Mouse (Mus musculus): ENCODE results near the gene Olfr930. TPM values are rescaled to one million over a fixed set of nuclear protein-coding genes. Genes with fewer than 3 reads are reported as not detected.

Gene Olfr930
- not detected in 2 replicates for polyA plus RNA-seq (2012; rRNA removed)

- H3K4me3 ChIP-seq (ENCODE audit: low read depth, low read length) = no peak within 1 kb of the TSS
These were observed at the start of gene Olfr930 for GRCm38 (mm10) chr9:38929509-38929908. Gene Olfr930, plus strand, starts transcription at chr9:38929809.

DNA sequence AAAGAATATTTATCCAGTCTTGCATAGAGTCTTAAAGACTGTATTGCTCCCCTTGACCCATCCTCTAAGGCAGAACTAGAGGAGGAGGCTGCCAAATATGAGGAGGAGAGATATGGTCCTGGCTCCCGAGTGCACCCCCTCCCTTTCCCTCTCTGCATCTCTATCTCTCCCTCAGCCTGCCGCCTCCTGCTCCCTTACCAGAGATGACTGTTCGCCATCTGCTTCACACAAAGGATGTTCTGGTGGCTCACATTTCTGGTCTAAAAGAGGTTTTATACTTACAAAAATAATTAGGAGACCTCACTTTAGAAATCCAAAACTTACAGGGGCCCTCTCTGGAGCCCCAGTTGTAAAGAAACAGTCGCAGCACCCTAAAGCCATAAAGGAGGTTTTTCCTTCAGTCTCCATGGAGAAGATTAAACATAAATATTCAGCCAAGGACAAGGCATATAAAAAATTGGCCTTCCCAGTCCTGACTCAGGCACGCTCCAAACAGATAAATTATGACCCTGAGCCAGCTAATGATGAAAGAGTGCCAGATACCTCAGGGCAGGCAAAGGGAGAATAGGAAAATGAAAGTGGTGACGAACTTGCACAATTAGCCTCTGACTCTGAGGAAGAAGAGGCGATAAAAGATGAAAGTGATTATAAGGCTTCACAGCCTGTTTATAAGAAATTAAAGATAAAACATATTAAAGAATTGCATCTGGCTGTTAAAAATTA, 24.0 kb downstream of the Olfr930 start:
- 35% methylated on average over 7 of the region's 7 CpGs for WGBS

More at GRCm38 (mm10) chr9:38929509-38929908, at the start of gene Olfr930:
- H3K4me1 ChIP-seq (ENCODE audit: control insufficient read depth, insufficient read depth, insufficient read length, low read length) = no peaks in the 10 kb centered on the region
- TF ChIP-seq POLR2A (IDR thresholded peaks at IDR 0.05; ENCODE audit: low read depth, low read length) (no peak), CTCF (IDR thresholded peaks at IDR 0.05; ENCODE audit: extremely low read depth, insufficient read length, insufficient replicate concordance, low read depth, low read length) (no peak)
- no peak within 1 kb of the TSS for H3K27ac ChIP-seq (ENCODE audit: insufficient read depth, low read depth, low read length)
- no peaks in the 10 kb centered on the region for H3K27me3 ChIP-seq (ENCODE audit: control insufficient read depth, insufficient read depth, low read length)
- no peaks in the 10 kb centered on the region for H3K36me3 ChIP-seq (ENCODE audit: control insufficient read depth, insufficient read depth, low read length)

DNA sequence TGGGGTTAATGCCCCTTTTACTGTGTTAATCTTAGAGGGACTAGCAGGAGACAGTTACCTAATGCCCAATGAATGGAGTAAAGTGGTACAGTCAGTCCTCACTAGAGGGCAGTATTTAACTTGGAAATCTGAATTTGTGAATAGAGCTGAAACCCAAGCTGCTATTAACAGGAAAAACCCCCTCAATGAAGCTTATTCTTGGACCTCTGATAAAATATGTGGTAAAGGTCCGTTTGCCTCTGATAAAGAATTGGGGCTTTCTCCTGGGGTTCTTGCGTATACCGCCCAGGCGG, 24.5 kb downstream of the Olfr930 start:
- Histone ChIP-seq H3K4me3 (ENCODE audit: low read depth, low read length) (no peak overlapping the region), H3K36me3 (ENCODE audit: control insufficient read depth, insufficient read depth, low read length) (no peaks in the 10 kb centered on the region), H3K4me1 (ENCODE audit: control insufficient read depth, insufficient read depth, insufficient read length, low read length) (no peaks in the 10 kb centered on the region), H3K27ac (ENCODE audit: insufficient read depth, low read depth, low read length) (no peak overlapping the region), H3K27me3 (ENCODE audit: control insufficient read depth, insufficient read depth, low read length) (no peaks in the 10 kb centered on the region)
- 71% methylated on average over 4 of the region's 4 CpGs for WGBS
- TF ChIP-seq CTCF (IDR thresholded peaks at IDR 0.05; ENCODE audit: extremely low read depth, insufficient read length, insufficient replicate concordance, low read depth, low read length) (no peak), POLR2A (IDR thresholded peaks at IDR 0.05; ENCODE audit: low read depth, low read length) (no peak)

More for the DNA sequence above, 24.0 kb downstream of the Olfr930 start:
- Histone ChIP-seq H3K27me3 (ENCODE audit: control insufficient read depth, insufficient read depth, low read length) (no peaks in the 10 kb centered on the region), H3K36me3 (ENCODE audit: control insufficient read depth, insufficient read depth, low read length) (no peaks in the 10 kb centered on the region), H3K4me1 (ENCODE audit: control insufficient read depth, insufficient read depth, insufficient read length, low read length) (no peaks in the 10 kb centered on the region), H3K4me3 (ENCODE audit: low read depth, low read length) (no peak overlapping the region), H3K27ac (ENCODE audit: insufficient read depth, low read depth, low read length) (no peak overlapping the region)
- TF ChIP-seq CTCF (IDR thresholded peaks at IDR 0.05; ENCODE audit: extremely low read depth, insufficient read length, insufficient replicate concordance, low read depth, low read length) = no peak
- TF ChIP-seq POLR2A (IDR thresholded peaks at IDR 0.05; ENCODE audit: low read depth, low read length) = no peak

GRCm38 (mm10) chr9:38972013-38972412, 42.4 kb downstream of the Olfr930 start, which contains the start of gene Olfr933:
Gene Olfr933, plus strand, starts transcription at chr9:38972313.
- H3K27me3 ChIP-seq (ENCODE audit: control insufficient read depth, insufficient read depth, low read length) = no peaks in the 10 kb centered on the region
- no peaks in the 10 kb centered on the region for H3K4me1 ChIP-seq (ENCODE audit: control insufficient read depth, insufficient read depth, insufficient read length, low read length)
- WGBS = 71% methylated on average over 4 of the region's 4 CpGs
- no peak within 1 kb of the TSS for H3K27ac ChIP-seq (ENCODE audit: insufficient read depth, low read depth, low read length)
- TF ChIP-seq CTCF (IDR thresholded peaks at IDR 0.05; ENCODE audit: extremely low read depth, insufficient read length, insufficient replicate concordance, low read depth, low read length) = no peak
- H3K36me3 ChIP-seq (ENCODE audit: control insufficient read depth, insufficient read depth, low read length) = no peaks in the 10 kb centered on the region
- H3K4me3 ChIP-seq (ENCODE audit: low read depth, low read length) = no peak within 1 kb of the TSS

Other genes with a start within 250 kb of the Olfr930 start
- gene Olfr919, start 226.1 kb upstream of the Olfr930 start, polyA plus RNA-seq (2012; rRNA removed) = not detected in 2 replicates
- gene Vwa5a, start 211.5 kb upstream of the Olfr930 start, polyA plus RNA-seq (2012; rRNA removed) = 2.9 and 6.3 TPM in 2 replicates
- 0.04 TPM in 1 of 2 replicates, not detected in the other for gene Olfr920, start 177.5 kb upstream of the Olfr930 start, polyA plus RNA-seq (2012; rRNA removed)
- gene Olfr921, start 156.7 kb upstream of the Olfr930 start, polyA plus RNA-seq (2012; rRNA removed) = not detected in 2 replicates
- not detected in 2 replicates for gene Olfr922, start 115.2 kb upstream of the Olfr930 start, polyA plus RNA-seq (2012; rRNA removed)
- gene Olfr923, start 103.3 kb upstream of the Olfr930 start, polyA plus RNA-seq (2012; rRNA removed) = not detected in 2 replicates
- not detected in 2 replicates for gene Olfr924, start 85.4 kb upstream of the Olfr930 start, polyA plus RNA-seq (2012; rRNA removed)
- gene Olfr26, start 74.7 kb upstream of the Olfr930 start, polyA plus RNA-seq (2012; rRNA removed) = not detected in 2 replicates
- gene Olfr926, start 52.7 kb upstream of the Olfr930 start, polyA plus RNA-seq (2012; rRNA removed) = not detected in 2 replicates
- gene Olfr933, start 42.5 kb downstream of the Olfr930 start, polyA plus RNA-seq (2012; rRNA removed) = not detected in 2 replicates
- gene Olfr934, start 58.5 kb downstream of the Olfr930 start, polyA plus RNA-seq (2012; rRNA removed) = not detected in 2 replicates
- gene Olfr935, start 69.9 kb downstream of the Olfr930 start, polyA plus RNA-seq (2012; rRNA removed) = not detected in 2 replicates
- gene Olfr146, start 93.6 kb downstream of the Olfr930 start, polyA plus RNA-seq (2012; rRNA removed) = not detected in 2 replicates
- not detected in 2 replicates for gene Olfr937, start 135.1 kb downstream of the Olfr930 start, polyA plus RNA-seq (2012; rRNA removed)
- gene Olfr938, start 149.1 kb downstream of the Olfr930 start, polyA plus RNA-seq (2012; rRNA removed) = not detected in 2 replicates
- gene Olfr27, start 198.3 kb downstream of the Olfr930 start, polyA plus RNA-seq (2012; rRNA removed) = not detected in 2 replicates
- gene Olfr943, start 236.5 kb downstream of the Olfr930 start, polyA plus RNA-seq (2012; rRNA removed) = not detected in 2 replicates